Mouse (Mus musculus) liver, embryonic 14.5 days (tissue): ENCODE measurements around the gene Farp1.

Experiments used
- CTCF ChIP-seq: IDR thresholded peaks from 2 replicates; pipeline ENCODE4 v1.5.1; 2016; ENCODE audit warnings: antibody characterized with exemption, low read depth, control low read depth
- EP300 ChIP-seq: IDR thresholded peaks from 2 replicates; pipeline ENCODE4 v1.6.1; 2016; ENCODE audit warnings: antibody characterized with exemption, low read depth

DNA sequence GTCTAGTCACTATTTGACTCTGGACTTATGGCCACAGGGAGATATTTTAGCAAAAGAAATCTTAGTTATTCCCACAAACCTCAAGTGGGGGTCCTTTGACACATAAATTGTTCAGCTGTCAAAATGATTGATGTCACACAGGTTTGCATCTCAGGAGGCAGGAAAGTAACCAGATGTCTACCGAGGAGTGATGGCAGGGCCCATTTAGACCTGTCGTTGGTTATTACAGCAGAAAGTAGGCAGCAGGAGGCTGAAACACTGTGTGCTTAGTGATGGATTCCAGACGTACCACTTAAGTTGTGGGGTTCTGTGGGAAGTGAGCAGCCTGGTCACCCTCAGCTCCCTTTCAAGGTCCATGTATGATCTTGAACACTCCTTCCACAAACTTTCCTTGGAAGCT lies 99.4 kb downstream of the Farp1 start:
- TF ChIP-seq CTCF (no peak), EP300 (no peak)
